Mouse (Mus musculus) E14TG2a.4 (cell line): ENCODE data around the gene Spry1.

ENCODE experiments used
- CTCF ChIP-seq: conservative IDR thresholded peaks from 2 replicates; pipeline ENCODE4 v1.5.1; 2014; ENCODE audit warnings: low read length
- NANOG ChIP-seq: IDR thresholded peaks from 2 replicates; pipeline ENCODE4 v1.6.1; 2014; ENCODE audit warnings: borderline replicate concordance, low read length, mixed read lengths
- POU5F1 ChIP-seq: IDR thresholded peaks from 2 replicates; pipeline ENCODE4 v1.6.1; 2014; ENCODE audit warnings: low read length, borderline replicate concordance

DNA sequence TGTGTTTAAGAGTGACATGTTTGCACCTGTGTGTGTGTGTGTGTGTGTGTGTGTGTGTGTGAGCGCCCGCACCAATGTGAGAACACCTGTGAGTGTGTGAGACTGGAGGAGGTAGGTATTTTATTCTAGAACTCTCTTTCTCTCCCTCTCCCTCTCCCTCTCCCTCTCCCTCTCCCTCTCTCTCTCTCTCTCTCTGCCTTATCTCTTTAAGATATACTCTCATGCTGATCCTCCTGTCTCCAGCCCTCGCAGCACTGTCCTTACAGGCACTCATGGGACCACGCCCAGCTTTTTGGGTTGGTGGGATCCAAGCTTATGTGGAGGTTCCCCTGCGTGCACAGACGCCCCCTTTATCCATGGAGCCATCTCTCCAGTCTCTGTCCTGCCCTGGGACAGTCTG lies 15.0 kb downstream of the Spry1 start:
- TF ChIP-seq CTCF (no peak), POU5F1 (no peak), NANOG (no peak)
